Mouse (Mus musculus): ENCODE data around the gene Ripor2.
A peak's percentile ranks its signal among the peaks of the same experiment; 100 is the strongest.

Gene Ripor2

DNA sequence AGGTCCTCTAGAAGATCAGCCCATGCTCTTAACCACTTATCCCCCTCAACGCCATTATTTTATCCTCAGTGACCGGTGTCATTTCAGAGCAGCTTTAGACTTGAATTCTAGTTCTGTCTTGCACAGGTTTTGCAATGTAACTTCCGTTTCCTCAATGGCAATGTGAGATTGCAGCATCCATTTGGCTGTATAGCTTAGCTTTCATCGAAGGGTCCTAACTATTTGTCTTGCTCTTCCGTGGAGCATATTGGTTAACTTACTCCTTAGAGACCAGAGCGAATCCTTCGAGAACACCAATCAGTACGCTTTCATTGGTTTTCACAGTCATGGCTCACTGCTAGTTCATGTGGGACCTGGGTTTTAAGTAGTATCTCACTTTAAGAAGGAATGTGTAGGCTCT lies 34.7 kb downstream of the Ripor2 start:
- no peak for ATAC-seq (ENCODE audit: insufficient number of reproducible peaks, low FRiP score, low TSS enrichment)

DNA sequence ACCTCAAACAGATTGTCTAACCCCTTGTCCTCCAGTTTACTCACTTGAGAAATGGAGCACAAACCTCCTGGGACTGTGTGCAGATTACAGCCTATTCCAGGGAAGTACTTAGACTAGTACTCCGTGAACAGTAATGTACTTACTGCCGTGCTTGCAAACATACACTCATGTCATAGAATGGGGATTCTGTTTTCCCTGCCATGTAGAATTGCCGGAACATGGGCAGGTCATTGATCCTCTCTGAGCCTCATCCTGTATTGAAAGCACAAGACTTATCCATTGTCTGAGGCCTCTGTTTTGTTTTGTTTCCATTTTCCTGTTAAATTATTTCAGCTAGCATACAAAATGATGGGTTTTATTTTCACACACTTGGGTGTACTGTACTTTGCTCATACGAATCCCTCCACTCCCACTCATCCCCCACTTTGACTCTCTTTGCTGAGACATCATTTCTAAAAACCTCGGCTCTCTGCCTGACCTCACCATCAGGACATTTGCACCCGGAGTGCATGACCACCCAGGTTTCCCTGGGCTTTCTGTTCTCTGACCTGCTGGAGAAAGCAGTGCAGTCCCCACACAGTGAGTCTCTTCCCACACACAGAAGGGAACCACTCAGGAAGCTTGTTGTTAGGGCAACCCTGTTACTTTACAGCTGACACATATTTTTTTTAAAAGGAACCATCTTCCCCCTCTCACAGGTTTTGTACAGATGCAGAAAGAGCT lies 35.2 kb downstream of the Ripor2 start:
- ATAC-seq (ENCODE audit: insufficient number of reproducible peaks, low FRiP score, low TSS enrichment), result no peak

DNA sequence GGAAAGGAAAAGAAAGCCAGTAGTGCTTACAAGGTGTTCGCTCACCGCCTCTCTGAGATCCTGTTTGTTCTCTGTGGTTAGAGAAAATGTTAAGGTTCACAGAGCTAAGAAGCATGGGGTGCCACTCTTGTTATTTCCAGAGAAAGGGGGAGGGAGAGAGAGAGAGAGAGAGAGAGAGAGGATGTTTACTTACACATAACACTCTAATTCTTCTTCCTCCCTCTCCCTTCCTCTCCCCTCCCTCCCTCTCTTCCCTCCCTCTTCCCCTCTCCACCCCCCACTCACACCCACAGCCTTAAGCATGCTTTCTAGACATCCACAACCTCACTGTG lies 35.8 kb downstream of the Ripor2 start:
- no peak for ATAC-seq (ENCODE audit: insufficient number of reproducible peaks, low FRiP score, low TSS enrichment)

DNA sequence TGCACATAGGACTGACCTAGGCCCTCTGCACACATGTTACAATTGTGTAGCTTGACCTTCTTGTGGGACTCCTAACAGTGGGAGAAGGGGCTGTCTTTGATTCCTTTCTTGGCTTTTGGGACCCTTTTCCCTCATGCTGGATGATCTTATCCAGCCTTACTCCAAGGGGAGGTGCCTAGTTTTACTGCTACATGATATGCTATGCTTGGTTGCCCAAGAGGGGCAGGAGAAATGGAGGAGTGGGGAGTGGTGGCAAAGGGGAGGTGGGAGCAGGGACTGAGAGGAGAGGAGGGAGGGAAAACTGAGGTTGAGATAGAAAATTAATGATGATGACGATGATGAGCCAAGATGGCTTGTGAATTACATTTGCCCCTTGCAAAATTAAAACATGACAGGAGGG lies 37.7 kb downstream of the Ripor2 start:
- ATAC-seq (ENCODE audit: insufficient number of reproducible peaks, low FRiP score, low TSS enrichment), result no peak

DNA sequence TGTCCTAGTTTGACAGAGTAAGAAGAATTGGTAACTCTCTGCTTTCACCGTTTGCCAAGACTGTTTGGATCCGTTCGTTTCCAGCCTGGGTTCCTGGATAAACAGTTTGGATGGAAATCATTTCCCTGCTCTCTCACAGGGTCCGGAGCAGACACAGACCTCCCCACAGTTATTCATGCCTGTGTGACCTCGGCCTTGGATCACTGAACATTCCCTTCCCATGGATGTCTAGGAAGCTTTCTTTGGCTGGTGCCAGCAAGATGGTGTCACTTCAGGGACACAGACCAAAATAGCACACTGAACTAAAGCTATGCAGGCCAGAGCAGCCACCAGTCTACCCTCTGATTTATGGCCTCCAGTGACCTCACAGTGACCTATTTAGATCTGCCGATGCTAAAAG lies 38.5 kb downstream of the Ripor2 start:
- no peak for ATAC-seq (ENCODE audit: insufficient number of reproducible peaks, low FRiP score, low TSS enrichment)

DNA sequence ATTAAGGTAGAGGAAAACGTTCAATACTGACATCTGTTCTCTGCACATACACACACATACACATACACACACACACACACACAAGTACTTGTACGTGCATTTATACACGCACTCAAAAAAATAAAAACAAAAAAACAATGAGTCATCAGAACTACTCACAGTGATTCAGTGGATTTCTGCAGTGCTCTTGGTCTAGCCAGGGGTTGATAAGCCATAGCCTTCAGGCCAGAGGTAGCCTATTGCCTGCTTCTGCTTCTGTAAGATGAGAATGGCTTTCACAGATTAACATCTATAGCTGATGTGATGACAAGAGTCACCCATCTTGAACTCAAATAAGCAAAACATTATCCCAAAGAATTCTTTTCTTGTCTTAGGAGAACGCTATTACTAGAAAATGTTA lies 41.6 kb downstream of the Ripor2 start:
- no peak for ATAC-seq (ENCODE audit: insufficient number of reproducible peaks, low FRiP score, low TSS enrichment)

DNA sequence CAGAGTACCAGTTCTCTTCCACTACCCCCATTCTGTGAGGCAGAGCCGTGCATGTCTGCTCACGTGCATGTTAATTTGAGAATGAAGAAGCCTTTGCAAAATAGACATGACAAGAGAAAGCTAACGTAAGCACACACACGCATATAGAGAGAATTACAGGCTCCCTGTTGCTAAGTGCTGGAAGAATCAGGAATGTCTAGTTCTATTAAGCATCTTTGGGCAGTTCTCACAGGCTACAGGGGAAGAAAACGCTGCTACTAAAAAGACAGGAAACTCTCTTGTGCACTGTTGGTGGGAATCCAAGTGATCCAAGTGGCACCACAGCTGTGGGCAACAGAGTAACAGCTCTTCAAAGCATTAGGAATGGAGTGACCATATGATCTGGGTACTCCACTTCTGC lies 43.1 kb downstream of the Ripor2 start:
- ATAC-seq (ENCODE audit: insufficient number of reproducible peaks, low FRiP score, low TSS enrichment), result no peak

DNA sequence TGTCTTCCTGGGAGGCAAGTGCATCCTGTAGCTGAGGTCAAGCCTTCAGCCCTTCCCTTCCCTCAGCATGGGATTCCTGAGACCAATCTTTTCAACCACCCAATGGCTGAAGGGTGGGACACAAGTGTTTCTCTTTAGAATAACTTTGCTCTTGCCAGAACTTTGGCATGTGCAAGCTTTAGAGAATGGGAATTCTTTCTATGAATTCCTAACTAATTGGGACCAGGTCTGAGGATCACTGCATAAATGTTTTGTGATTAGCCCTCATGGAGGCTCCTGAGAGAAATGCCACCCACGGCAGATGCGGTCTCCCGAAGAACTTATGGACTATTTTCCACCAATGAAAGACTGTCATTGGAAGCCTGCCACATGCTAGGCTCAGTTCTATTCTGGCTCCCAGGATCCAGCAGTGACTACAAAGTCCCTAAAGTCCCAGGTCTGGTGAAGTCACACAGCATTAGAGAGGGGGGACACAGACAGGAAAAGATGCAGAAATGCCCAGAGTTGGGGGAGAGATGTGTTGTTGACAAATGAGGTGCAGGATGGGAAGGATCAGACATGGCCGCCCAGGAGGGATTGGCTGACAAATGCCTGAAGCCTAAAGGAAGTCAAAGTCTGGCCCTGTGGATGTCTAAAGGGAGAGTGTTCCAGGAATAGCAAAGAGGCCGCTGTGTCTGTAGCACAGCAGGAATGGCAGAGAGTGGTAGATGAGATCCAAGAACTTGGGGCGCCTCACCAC lies 44.9 kb downstream of the Ripor2 start:
- ATAC-seq (ENCODE audit: insufficient number of reproducible peaks, low FRiP score, low TSS enrichment), result no peak

DNA sequence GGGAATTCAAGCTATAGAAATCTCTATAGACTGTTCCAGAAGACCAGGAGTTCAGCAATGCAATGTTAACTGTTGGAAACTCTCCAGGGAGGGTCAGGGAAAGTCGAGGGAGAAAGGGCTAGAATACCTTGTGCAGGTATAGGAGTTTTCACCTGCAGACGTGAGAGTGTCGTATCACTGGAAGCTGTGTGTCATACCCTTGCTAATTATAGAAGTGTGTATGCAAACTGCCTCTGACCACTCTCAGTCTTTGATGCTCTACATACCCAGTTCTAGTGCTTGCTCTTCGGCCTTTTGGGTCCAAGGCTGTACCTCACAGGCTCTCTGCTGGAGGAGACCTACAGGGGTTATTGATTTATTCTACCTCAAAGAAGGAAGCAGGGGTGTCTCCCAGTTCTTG lies 46.2 kb downstream of the Ripor2 start:
- ATAC-seq (ENCODE audit: insufficient number of reproducible peaks, low FRiP score, low TSS enrichment), result no peak

DNA sequence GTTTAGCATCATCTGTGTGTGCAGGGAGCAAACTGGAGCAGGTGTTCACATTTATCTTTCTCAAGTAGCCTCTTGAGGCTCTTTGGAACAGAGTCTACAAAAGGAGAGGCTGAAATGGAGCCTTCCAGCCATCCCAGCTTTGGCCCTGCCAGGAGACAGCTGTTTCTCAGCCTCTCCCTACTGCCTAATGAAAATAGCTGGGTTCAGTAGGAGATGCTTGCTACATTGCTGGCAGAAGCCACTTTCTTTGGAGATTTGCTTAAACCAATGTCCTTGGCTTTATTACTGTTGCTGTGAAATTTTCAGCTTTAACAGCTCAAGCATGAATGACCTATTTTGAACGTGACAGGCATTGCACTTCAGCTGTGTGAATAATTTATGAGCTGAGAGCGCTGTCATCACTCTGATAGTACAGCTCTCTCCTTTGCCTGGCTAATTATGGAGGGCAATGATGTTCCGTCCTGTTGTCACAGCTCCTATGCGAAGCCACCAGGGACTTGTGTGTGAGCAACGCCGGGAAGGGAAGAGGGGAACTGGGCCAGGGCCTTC lies 47.2 kb downstream of the Ripor2 start:
- no peak for ATAC-seq (ENCODE audit: insufficient number of reproducible peaks, low FRiP score, low TSS enrichment)

DNA sequence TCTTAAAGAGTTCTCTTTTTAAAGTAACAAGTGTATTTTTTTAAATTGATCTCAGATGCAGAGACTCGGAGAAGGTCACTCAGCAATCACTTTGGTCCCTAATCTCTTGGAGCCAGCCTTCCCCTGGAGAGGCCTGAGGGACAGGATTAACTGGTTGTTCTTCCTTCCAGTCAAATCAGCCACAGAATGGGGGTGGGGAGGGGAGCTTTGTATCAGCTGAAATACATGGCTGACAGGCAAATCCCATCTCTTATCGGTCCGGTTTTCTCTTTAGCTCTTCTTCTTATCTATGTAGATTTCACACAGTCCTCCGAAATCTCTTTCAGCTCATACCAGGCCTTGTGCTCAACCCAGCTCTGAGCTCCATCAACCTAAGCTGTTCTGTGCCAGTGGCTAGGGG lies 48.4 kb downstream of the Ripor2 start:
- ATAC-seq (ENCODE audit: insufficient number of reproducible peaks, low FRiP score, low TSS enrichment), result no peak

DNA sequence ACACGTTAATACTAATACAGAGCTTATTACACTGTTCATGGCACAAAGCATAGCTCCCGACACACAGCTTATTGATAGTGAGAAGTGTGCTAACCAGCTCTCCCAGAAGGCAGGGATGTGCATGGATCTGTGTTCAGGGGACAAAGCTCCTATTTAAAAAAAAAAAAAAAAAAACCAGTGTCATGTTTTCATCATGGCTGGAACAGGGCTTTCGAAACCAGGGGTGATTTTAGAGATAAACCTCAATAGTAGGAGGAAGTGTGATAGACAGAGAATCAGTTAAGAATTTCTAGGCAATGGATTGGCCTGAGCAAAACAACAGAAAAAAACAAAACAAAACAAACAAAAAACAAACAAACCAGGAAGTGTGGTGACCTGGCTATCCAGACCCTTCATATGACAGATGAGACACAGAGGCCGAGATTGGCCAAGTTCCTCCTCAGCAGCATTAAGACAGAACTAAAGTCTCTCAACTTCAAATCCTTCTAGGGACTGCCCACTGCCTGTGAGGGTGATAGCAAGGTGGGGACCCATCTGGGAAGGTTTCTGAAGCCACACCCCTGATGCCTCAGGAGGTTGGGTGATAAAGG lies 51.1 kb downstream of the Ripor2 start:
- ATAC-seq (ENCODE audit: insufficient number of reproducible peaks, low FRiP score, low TSS enrichment), result no peak

DNA sequence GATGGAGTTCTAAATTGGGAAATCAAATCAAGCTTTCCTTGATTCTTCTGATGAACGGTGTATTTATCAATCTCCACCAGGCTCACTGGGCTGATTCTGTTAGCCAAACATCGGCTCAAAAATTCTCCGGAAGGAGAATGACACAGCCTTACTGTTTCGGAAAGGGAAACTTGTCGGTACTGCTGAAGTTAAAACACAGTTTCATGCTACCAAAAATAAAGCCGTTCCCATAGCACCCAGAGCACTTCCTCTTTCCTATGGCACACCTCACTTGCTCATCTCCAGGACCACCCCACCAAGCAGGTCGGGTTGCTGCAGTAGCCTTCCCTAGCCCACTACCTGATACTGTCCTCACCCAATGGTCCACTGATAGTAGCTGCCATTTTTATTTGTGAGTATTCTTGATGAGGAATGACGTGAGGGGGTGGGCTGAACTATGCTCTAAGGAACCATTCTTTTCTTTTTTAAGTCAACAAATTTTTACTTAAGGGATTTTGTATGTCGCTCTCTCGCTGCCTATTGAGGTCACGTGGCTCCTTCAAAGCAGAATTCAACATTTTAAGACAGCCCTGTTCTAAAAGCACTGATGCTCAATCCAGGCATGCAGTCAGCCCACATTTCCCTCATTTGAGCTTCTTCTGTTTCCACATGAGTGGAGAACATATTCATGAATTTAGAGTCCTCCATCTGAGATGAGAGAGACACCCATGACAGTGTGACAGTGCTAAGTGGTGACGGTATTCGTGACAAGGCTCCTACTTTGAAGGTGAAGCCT lies 52.5 kb downstream of the Ripor2 start:
- no peak for ATAC-seq (ENCODE audit: insufficient number of reproducible peaks, low FRiP score, low TSS enrichment)

DNA sequence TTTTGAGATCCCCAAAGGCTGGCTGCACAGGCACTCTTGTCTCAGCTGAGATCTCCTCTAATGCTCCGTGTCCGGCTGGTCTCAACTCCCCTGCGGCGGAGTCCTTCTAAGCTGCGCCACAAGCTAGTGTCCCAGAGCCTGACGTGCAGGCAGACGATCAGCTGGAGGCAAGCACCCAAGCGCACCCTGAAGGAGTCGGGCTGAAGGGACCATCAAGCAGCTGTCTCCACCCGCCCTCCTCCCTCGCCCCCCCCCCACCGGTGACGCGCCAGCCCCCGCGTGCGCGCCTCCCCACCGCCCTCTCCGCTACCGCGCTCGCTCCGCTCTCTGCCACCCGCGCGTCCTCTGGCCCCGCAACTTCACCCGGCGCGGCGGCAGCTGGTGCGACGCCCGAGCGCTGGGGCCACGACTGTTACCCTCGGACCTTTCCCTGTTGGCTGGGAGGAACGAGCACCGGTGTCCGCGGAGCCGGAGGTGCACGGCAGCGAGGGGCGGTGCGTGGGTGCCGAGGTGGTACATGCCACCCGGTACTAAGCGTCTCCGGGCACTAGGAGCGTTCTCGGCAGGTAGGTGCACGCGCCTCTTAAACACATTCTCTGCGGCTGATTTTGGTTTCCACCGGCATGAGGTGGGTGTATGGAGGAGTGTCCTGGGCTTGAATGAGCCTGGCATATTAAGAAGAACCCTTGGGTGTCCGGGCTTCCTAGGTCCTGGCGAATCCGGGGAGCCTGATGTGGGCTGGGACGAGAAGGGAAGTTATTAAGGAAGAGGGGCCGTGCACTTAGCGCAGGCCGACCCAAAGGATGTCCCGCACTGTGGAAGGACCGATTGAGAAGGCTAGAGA lies 56.6 kb downstream of the Ripor2 start:
- ATAC-seq (ENCODE audit: insufficient number of reproducible peaks, low FRiP score, low TSS enrichment), result peak; percentile 22; the same call in 1 of the 2 replicates

DNA sequence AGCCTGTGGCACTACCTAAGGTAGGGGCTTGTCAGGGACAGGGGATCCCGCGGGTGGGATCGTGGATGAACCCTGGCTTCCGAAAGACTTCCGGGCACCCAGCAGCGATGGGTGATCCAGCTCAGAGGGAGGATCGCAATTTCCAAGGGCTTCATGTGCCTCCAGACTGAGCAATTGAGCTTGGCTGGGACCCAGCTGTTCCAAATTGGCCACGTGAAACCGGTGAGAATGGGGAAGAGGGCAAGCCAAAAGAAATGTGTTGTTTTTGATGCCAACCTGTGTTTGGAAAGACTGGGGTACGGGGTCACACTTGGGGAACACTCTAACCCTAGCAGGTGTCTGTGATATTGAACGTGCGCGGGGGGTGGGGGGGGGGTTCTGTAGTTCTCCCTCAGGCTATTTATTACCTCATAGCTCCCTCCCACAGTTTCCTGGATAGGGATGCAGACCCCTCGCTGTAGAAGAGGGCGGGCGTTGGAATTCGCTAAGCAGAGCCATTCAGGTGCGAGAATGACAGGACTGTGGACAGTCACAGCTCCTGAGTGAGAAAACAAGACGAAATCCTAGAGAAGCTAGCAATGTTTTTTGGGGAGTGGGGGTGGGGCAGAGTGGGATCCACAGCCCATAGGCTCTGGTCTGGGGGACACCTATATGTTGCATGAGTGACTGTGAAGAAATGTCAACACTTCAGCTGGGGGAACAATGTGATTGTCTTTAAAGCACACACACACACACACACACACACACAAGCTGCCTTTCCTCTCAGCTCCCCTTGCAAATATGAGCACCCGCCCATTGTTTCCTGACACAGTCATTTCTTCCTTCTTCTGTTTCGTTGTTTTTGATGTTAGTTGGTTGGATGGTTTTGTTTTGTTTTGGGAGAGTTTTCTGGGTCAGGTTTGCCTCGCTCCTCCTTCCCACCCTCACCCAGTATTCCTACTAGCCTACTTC lies 57.5 kb downstream of the Ripor2 start:
- ATAC-seq (ENCODE audit: insufficient number of reproducible peaks, low FRiP score, low TSS enrichment), result 0 out of 2 replicates have a peak, but pooled peaks have one; percentile 20

DNA sequence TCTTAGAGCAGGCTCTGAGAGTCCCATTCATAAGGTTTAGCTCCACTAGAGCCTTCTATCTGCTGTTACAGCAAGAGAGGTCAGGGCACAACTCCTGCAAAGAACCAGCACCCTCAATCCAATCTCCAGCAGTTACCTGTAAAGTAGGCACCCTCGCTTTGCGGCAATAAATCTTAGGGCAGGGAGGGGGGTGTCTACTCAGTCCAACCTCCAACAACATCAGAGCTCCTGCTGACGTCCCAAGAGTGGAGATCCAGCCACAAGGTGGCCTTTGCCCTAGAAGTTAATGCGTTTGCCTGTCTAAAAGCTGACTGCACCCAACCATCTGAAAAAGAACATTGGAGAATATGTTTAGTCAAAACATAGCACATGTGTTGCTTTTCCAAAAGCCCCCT lies 58.2 kb downstream of the Ripor2 start:
- no peak for ATAC-seq (ENCODE audit: insufficient number of reproducible peaks, low FRiP score, low TSS enrichment)

DNA sequence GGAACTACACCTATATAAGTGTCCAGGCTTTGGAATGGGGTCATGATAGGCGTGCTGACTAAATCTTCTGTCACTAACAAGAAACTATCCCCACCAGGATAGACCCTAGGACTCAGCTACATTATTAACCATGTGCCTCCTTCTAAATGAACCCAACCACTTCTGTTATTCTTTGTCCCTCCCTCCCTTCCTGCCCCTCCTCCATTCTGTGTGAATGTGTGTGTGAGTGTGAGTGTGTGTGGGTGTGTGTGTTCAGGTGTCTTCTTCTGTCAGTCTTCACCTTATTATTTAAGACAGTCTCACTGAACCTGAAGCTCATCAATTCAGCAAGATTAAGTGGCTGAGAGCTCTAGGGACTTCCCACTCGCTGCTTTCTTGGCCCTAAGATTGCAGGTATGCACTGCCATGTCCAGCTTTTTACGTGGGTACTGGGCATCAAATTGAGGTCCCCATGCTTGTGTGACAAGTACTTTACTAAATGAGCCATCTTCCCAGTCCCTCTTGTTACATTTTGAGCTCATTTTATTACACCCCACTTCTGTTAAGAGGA lies 58.9 kb downstream of the Ripor2 start:
- no peak for ATAC-seq (ENCODE audit: insufficient number of reproducible peaks, low FRiP score, low TSS enrichment)

Measured in cerebellum, adult (tissue).